Mouse (Mus musculus): ENCODE measurements around the gene Kcnn1.

- TF ChIP-seq GATA1 (IDR thresholded peaks at IDR 0.05; ENCODE audit: borderline replicate concordance, low read length) (no peak), FLI1 (IDR thresholded peaks at IDR 0.05; ENCODE audit: low read length) (no peak)
These were observed 28.3 kb upstream of the Kcnn1 start for GRCm38 (mm10) chr8:70891356-70891755.
